Mouse (Mus musculus) heart, adult 2 months (tissue): ENCODE measurements around the gene Hmgb2. TPM values are rescaled to one million over a fixed set of nuclear protein-coding genes. Genes with fewer than 3 reads are reported as not detected.

Source experiments
- DNase-seq, 2 experiments: peaks; one replicate each; pipeline ENCODE4 v3.0.0; 2021
- H3K27ac ChIP-seq: fragments of 200-600 bp; 2 replicates; pipeline ENCODE4 v1.8.1; 2022
- H3K27me3 ChIP-seq: fragments of 200-500 bp; 2 replicates; pipeline ENCODE4 v1.6.1; 2012; ENCODE audit warnings: mild to moderate bottlenecking, low read length, inconsistent platforms, mixed read lengths; ENCODE audit not compliant: control insufficient read depth, insufficient read depth
- H3K36me3 ChIP-seq: fragments of 200-500 bp; 2 replicates; pipeline ENCODE4 v1.6.1; 2012; ENCODE audit warnings: low read length, inconsistent platforms; ENCODE audit not compliant: control insufficient read depth, insufficient read depth
- H3K4me1 ChIP-seq: fragments of 200-500 bp; 2 replicates; pipeline ENCODE4 v1.6.1; 2011; ENCODE audit warnings: low read length; ENCODE audit not compliant: control insufficient read depth, insufficient read depth
- H3K4me3 ChIP-seq: fragments of 200-600 bp; 2 replicates; pipeline ENCODE4 v1.8.1; 2022
- H3K79me2 ChIP-seq: fragments of 200-500 bp; replicated peaks from 2 replicates; pipeline ENCODE4 v1.6.1; 2012; ENCODE audit warnings: mild to moderate bottlenecking, inconsistent platforms, low read length, moderate library complexity, mixed read lengths; ENCODE audit not compliant: control insufficient read depth, insufficient read depth
- H3K9ac ChIP-seq: fragments of 200-500 bp; 2 replicates; pipeline ENCODE4 v1.6.1; 2012; ENCODE audit warnings: low read depth, mild to moderate bottlenecking, control low read depth, inconsistent platforms, low read length, mixed read lengths
- CTCF ChIP-seq: fragments of 200-600 bp; IDR thresholded peaks from 2 replicates; pipeline ENCODE4 v1.8.1; 2022; ENCODE audit warnings: antibody characterized with exemption, mild to moderate bottlenecking, moderate library complexity
- EP300 ChIP-seq: fragments of 200-500 bp; IDR thresholded peaks from 2 replicates; pipeline ENCODE4 v1.6.1; 2011; ENCODE audit warnings: low read depth, low read length, control low read depth; ENCODE audit not compliant: insufficient read depth
- POLR2A ChIP-seq: fragments of 200-500 bp; IDR thresholded peaks from 2 replicates; pipeline ENCODE4 v1.6.1; 2011; ENCODE audit warnings: mild to moderate bottlenecking, low read depth, low read length, control low read depth; ENCODE audit not compliant: insufficient read depth
- WGBS: fragments of 180-500 bp; shearing (Covaris S2); methylation state at CpG from one replicate; pipeline ENCODE4 v1.1.7; 2018; 5-methylcytosine and 5-hydroxymethylcytosine counted together
- intact Hi-C: fragments of 180-260 bp; cut with DNase I; formaldehyde crosslinking; loops from one replicate; pipeline ENCODE4 v1.15.1; 2025
- long read RNA-seq: library from polyadenylated mRNA; stranded (forward); transcript quantifications from one replicate; pipeline ENCODE4 v2.0.0, GENCODE M21; 2021
- polyA plus RNA-seq: library from polyadenylated mRNA; depleted of rRNA; stranded (reverse); fragments of >200 nt; gene quantifications from 2 replicates; pipeline ENCODE4 v1.2.3, GENCODE M21; 2012; rRNA removed
- total RNA-seq, 2 experiments: library from RNA; stranded (reverse); gene quantifications; 2 replicates each; pipeline ENCODE4 v1.2.3; 2021

Hmgb2 gene
- total RNA-seq (1 to 10 TPM; 9.1 to 9.2 TPM), polyA plus RNA-seq (1.1 and 1.7 TPM in 2 replicates)
- long read RNA-seq, transcript Hmgb2-201 (5 exons, 2,628 nt), result major isoform, 5 of 8 reads
- long read RNA-seq, partial matches to known transcripts, result 0 of 8 reads
- long read RNA-seq, other reads (novel, unspliced or antisense), result 3 of 8 reads

GRCm38 (mm10) chr8:57511316-57512118, at the start of gene Hmgb2:
Hmgb2 (plus strand) TSS chr8:57511907.
- Histone ChIP-seq H3K36me3 (peaks cover 7% of the 10 kb centered on the region), H3K4me1 (peaks cover 2% of the 10 kb centered on the region), H3K27ac (peak within 1 kb of the TSS; percentile 99), H3K4me3 (peak within 1 kb of the TSS; percentile 84), H3K79me2 (no peaks in the 10 kb centered on the region), H3K27me3 (no peaks in the 10 kb centered on the region), H3K9ac (peak within 1 kb of the TSS; percentile 93)
- intact Hi-C loops, result loop anchor here (2.0 to 5.0 kb wide), 2 partner anchors 25 to 79 kb away; partner anchors contain the start of gene Sap30
- TF ChIP-seq EP300, result 0 out of 2 replicates have a peak, but pooled peaks have one; percentile 34
- peak; percentile 97 for TF ChIP-seq POLR2A
- peak; percentile 16; the same call in 1 of the 2 replicates for TF ChIP-seq CTCF
- under 1% methylated on average over 62 of the region's 63 CpGs for WGBS
- peak; percentile 99 to 100 for DNase-seq

GRCm38 (mm10) chr8:57462839-57463238, 48.9 kb upstream of the Hmgb2 start:
- WGBS, result 21% methylated on average over 1 of the region's 1 CpGs
- no peak for DNase-seq
- TF ChIP-seq CTCF (no peak), POLR2A (no peak), EP300 (no peak)
- Histone ChIP-seq H3K4me3 (no peak overlapping the region), H3K4me1 (no peaks in the 10 kb centered on the region), H3K36me3 (no peaks in the 10 kb centered on the region), H3K9ac (no peak overlapping the region), H3K27me3 (no peaks in the 10 kb centered on the region), H3K27ac (no peak overlapping the region), H3K79me2 (no peaks in the 10 kb centered on the region)
- intact Hi-C loops, result no loop called here

- Histone ChIP-seq H3K4me1 (peaks cover 1% of the 10 kb centered on the region; the same call in 1 of the 2 replicates), H3K9ac (no peak overlapping the region), H3K79me2 (no peaks in the 10 kb centered on the region), H3K27ac (no peak overlapping the region), H3K36me3 (no peaks in the 10 kb centered on the region), H3K4me3 (no peak overlapping the region), H3K27me3 (no peaks in the 10 kb centered on the region)
- 85% methylated on average over 3 of the region's 3 CpGs for WGBS
- intact Hi-C loops, result no loop called here
- DNase-seq, result no peak
- TF ChIP-seq POLR2A (no peak), EP300 (no peak), CTCF (no peak)
Observed at GRCm38 (mm10) chr8:57463757-57464156, 48.0 kb upstream of the Hmgb2 start.

- 6% methylated on average over 5 of the region's 5 CpGs for WGBS
- TF ChIP-seq POLR2A, result no peak
- TF ChIP-seq CTCF, result no peak
- TF ChIP-seq EP300, result peak; percentile 92
- peak overlapping the region; percentile 62 for H3K27ac ChIP-seq
- no peaks in the 10 kb centered on the region for H3K27me3 ChIP-seq
- no peaks in the 10 kb centered on the region for H3K79me2 ChIP-seq
- DNase-seq, result peak; percentile 77 to 91
- peaks cover 1% of the 10 kb centered on the region; the same call in 1 of the 2 replicates for H3K4me1 ChIP-seq
- no peaks in the 10 kb centered on the region for H3K36me3 ChIP-seq
- intact Hi-C loops, result loop anchor here (2.0 to 5.0 kb wide), 2 partner anchors 18 to 36 kb away; partner anchors contain the start of gene Sap30
- H3K4me3 ChIP-seq, result no peak overlapping the region
- no peak overlapping the region for H3K9ac ChIP-seq
Observed at GRCm38 (mm10) chr8:57468624-57469023, 43.1 kb upstream of the Hmgb2 start.

GRCm38 (mm10) chr8:57470863-57471262, 40.8 kb upstream of the Hmgb2 start:
- Histone ChIP-seq H3K36me3 (no peaks in the 10 kb centered on the region), H3K9ac (no peak overlapping the region), H3K27ac (no peak overlapping the region), H3K79me2 (no peaks in the 10 kb centered on the region), H3K27me3 (no peaks in the 10 kb centered on the region), H3K4me1 (peaks cover 1% of the 10 kb centered on the region; the same call in 1 of the 2 replicates), H3K4me3 (no peak overlapping the region)
- WGBS, result 92% methylated on average over 5 of the region's 5 CpGs
- no peak for DNase-seq
- no peak for TF ChIP-seq EP300
- TF ChIP-seq CTCF, result no peak
- no peak for TF ChIP-seq POLR2A
- intact Hi-C loops, result no loop called here

GRCm38 (mm10) chr8:57473751-57474150, 38.0 kb upstream of the Hmgb2 start:
- H3K27me3 ChIP-seq, result no peaks in the 10 kb centered on the region
- no peak overlapping the region for H3K4me3 ChIP-seq
- no peaks in the 10 kb centered on the region for H3K79me2 ChIP-seq
- TF ChIP-seq EP300 (no peak), POLR2A (no peak), CTCF (no peak)
- DNase-seq, result no peak
- intact Hi-C loops, result no loop called here
- no peak overlapping the region for H3K27ac ChIP-seq
- 81% methylated on average over 6 of the region's 6 CpGs for WGBS
- no peak overlapping the region for H3K9ac ChIP-seq
- no peaks in the 10 kb centered on the region for H3K36me3 ChIP-seq
- no peaks in the 10 kb centered on the region; the same call in 1 of the 2 replicates for H3K4me1 ChIP-seq
